Mouse (Mus musculus) spleen, adult 12 weeks (tissue): Measurements from ENCODE around the gene Man1b1.

Experiments used
- DNase-seq: peaks from one replicate; pipeline ENCODE4 v3.0.0; 2022; ENCODE audit warnings: low spot score

Gene Man1b1

GRCm38 (mm10) chr2:25332286-25333160, at the start of gene Man1b1:
TSS of gene Man1b1 (plus strand) at chr2:25332338.
- DNase-seq: peak; percentile 100

- no peak for DNase-seq
These were observed 46.6 kb upstream of the Man1b1 start for GRCm38 (mm10) chr2:25285551-25285950.

DNA sequence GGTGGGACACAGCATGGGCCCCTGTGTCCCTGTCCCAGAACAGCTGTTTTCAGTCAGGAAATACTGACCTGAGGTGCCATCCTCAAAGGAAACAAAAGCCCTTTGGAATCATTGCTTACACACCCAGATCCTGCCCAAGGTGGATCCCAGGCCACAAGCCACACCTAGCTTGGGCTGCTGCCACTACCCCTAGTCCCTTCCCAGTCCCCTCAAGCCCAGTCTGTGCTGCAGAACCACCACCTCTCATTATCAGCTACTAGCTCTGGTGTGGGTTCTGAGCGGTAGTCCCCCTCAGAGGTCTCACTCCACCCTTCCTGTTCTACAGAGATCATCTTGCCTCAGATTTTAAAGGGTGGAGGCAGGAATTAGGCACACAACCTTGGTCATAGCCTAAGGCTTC, 45.8 kb upstream of the Man1b1 start:
- DNase-seq: no peak

DNA sequence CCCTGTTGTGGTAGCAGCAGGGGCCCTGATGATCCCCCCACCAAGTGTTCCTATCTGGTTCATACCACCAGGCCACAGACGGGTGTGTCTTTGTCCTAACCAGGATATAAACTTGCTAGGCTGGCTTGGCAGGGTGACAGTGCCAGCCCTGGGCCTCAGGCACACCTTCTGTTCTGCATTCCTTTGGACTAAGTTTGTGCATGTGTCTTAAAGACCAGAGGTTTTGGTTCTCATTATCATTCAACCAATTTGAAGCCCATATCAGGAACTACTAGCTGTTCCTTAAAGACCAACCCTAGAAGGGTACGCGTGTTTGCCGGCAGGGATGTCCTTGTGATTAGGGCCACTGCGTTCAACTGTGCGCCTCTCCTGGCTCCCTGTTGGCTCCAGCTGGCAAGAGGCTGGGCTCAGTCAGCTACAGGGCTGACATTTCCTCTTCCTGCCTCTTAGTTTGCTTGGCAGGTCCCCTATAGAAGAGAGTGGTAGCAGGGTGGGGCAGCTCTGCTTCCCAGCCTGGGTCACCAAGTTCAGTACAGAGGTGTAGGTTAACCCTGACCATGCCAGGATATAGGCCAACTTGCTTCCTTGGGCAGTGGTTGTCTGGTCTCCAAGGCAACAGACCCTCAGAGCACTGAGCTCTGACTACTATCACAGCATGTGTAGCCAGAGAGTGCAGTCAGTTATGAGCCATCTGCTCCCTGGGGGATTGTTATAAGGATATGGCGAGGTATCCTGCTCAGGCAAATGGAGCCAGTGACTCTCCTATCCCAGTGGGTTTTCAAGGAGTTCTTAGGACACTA, 45.1 kb upstream of the Man1b1 start:
- DNase-seq: no peak

DNA sequence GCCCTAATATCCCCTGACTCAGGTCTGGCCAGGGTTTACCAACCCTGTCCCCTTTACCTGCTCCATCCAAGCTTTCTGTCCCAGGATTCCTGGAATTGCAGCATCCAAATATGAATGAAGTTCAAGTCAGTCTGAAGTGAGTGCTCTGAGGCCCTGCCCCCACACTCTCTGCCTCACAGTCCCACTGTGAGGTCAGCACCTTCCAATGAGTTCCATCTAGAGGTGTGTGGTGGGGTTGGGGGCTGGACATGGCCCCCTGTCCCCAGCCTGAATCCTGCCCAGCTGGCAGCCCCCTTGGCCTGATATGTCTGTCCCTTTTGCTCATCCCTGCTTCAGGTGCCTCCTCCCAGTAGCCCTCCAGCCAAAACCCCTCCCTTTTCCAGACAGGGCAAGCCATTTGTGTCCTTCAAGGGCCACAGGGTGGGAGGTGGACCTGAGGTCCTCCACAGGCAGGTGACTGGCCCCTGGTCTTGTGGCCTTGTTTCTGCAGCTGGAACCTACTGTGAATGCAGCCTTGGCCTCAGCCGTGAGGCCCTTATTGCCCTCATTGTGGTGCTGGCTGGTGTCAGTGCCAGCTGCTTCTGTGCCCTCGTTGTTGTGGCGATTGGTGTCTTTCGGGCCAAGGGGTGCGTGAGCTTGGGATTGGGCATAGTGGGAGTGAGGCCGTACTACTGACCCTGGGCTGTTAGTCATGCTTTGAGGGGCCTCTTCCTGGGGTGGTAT, 44.0 kb upstream of the Man1b1 start, which contains the start of gene Tmem210:
Tmem210 (plus strand) TSS at position 219 of the 723 bp plus-strand sequence.
- no peak for DNase-seq

GRCm38 (mm10) chr2:25288734-25289345, 43.3 kb upstream of the Man1b1 start:
- no peak for DNase-seq

DNA sequence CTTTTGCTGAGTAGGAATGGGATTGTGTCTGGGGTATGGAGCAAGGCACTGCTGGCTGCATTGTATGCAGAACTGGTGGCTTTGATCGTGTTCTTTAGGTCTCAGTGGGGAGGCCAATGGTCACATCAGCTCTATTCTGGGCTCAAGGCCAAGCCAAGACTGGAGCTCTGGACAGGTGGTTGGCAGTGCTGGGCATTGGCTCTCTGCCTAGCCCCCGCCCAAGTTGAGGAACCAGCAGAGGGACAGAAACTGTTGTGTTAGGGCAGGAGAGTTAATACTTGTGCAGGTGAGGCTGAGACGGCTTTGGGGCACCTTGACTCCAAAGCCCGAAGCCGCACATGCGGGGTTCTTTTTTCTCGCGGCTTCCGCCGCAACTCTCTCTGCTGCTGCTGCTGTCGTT, 42.5 kb upstream of the Man1b1 start, which contains the start of gene Lrrc26:
Lrrc26 (plus strand) TSS at position 265 of the 400 bp plus-strand sequence.
- DNase-seq: no peak

GRCm38 (mm10) chr2:25290101-25290815, 41.9 kb upstream of the Man1b1 start:
- no peak for DNase-seq

- DNase-seq: no peak
These were observed 41.4 kb upstream of the Man1b1 start for GRCm38 (mm10) chr2:25290816-25291130.

DNA sequence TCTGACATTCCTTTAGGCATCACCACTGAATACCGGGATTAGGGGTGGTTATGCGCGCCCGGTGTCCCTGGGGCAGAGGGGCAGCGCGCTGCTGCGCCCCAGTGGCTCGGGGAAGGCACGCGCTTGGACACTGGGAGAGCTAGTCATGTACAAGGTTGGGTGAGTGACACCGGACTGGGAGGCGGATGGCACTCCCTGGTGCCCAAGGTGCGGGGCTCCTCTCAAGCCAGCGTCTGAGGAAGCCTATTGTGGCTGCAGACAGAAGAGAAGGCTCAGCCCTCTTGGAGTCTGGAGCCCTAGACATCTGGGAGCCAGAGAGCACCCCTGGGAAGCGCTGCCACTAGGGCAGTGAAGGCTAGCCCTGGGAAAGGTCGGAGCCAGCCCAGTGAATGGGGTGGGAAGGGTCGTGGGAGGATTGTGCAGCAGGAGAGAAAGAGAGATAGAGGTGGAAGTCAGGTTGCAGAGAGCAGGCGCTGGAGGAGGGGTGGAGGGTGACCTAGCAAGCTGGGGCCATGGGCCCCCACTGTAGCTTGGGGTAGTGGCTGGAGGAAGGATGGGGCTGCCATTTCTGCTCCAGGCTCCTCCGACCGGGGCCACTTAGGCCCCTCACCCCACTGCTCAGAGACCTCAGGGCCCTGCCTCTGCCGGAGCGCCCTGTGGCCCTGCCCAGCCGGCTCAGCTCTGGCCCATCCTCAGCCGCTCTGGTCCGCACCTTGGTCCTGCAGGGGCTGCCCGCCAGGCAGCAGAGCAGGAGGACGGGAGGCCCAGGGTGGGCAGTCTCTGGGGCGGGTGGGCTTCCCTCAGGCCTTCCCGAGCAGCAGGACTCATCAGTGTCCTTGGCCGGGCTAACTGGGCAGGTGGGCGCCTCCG, 40.7 kb upstream of the Man1b1 start:
- DNase-seq: no peak

- no peak for DNase-seq
These were observed 40.0 kb upstream of the Man1b1 start for GRCm38 (mm10) chr2:25292054-25292544.

DNA sequence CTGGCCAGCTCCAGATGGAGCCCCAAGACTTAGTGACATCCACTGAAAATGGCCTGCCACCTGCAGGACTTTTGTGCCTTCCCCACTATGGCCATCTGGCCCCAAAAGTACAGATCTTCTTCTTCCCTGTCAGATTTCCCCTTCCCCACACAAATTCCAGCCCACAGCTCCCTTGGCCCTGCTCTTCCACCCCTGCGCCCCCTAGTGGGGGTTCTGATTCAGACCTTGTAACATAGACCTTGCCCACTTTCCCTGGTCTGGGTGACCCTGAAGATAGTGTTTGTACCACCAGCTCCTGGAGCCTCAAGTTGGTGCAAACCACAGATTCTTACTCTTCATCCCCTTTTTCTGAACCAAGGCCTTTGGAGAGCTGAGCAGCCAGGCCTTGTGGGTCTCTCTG, 39.3 kb upstream of the Man1b1 start:
- peak; percentile 61 for DNase-seq

GRCm38 (mm10) chr2:25293706-25294105, 38.4 kb upstream of the Man1b1 start:
- DNase-seq: no peak

DNA sequence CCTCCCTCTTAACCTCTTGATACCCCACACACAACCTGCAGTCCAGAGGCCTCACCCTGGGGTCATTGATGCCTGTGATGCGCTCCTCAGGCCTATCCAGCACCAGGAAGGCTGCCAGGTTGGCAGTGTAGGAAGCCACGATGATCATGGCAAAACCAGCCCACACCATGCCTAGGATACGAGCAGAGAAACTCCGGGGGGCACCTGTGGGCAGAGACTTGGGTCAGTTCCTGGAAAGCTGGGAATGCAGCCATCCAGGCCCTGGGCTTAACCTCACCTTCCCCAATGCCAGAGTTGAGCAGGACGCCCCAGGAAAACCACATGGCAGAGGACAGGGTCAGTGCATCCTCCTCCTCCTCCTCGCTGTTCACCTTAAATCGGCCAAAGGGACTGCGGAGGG, 35.0 kb upstream of the Man1b1 start:
- no peak for DNase-seq

- DNase-seq: no peak
These were observed 34.1 kb upstream of the Man1b1 start for GRCm38 (mm10) chr2:25298046-25298445.

DNA sequence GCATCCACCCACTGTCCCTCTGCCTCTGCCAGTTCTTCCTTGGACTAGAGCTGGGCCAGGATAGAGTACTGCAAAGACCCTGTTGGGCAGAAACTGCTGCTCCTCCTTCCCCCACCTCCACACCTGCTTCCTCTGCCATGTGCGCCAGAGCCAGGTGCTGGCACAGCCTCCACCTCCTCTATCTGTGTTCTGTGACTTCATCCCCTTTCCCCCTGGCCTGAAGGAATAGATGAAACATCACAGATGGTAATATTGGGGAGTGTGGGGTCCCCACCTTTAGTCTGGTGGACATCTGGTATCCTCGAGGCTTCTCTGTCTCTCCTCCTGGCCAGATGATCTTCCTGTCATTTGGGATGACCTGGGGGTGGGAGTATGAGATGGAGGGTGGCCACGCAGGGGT, 28.7 kb upstream of the Man1b1 start:
- no peak for DNase-seq

DNA sequence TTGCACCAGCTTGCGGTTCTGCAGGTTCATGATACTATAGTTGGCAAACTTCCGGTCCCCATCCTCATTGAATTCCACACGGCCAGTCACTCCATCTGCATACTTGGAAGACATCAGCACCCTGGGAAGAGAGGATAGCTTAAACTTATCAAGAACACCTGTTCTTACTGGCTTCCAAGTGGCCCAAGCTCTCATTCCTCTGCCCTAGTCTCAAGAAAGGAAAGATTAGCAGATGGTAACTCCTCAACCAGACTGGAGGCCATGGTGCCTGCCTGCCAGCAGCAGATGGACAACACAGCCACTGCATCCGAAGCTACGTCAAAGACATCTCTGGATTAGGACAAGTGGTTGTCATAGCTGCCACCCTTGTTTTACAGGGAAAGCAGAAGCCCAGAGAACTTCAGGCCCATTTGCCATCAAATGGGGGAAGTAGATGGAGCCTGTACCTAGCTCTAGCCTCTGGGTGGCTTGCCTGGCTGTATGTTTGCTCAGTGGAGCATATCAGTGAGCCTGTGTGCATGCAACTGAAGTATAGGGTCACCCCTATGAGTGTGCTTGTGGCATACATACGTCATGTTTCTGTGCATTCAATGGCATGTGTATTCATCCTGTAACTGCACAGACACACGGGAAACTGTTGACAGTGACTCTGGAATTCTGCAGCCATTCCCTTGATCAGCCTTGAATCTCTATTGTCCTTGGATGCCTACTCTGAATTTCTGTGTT, 28.0 kb upstream of the Man1b1 start:
- no peak for DNase-seq

DNA sequence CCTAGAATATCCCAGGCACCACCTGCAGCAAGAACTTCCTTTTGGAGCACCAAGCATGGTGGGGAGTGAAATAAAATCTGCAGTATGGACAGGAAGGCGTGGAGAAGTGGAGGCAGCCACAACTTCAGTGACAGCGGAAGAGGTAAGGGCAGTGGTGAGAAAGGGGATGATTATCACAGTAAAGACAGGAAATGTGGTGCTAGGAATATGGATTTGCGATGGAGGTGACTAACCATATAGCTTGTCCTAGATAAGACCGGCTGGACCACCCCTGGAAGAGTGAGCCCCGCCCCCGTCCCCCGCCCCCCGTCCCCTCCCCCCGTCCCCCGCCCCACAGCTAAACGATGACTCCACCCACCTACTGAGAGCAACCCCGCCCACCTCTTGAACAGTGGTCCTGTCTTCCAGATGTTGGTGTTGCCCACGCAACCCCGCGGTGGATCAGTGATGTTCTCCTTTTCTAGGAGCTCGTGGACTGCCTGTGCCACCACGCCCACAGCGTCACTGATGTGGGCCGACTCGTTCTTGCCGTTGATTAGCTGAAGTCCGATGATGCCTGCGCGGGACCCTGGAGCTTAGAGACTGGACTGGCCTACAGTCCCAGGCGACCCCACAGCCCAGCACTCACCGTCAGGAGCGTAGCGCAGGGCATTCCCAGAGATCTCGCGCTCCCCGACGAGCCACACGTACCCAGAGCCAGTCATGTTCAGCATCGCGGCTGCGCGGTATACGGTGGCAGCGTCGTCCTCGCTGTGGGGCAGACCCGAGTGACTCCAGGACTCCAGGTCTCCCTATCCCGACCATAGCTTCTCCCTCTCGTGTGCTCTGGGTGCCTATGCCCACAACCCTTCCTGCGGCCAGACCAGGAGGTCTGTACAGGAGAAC, 27.2 kb upstream of the Man1b1 start:
- DNase-seq: no peak
